Mouse (Mus musculus) heart, adult 18-20 months (tissue): ENCODE data around the gene Tmem88. TPM values are rescaled to one million over a fixed set of nuclear protein-coding genes. Genes with fewer than 3 reads are reported as not detected.

Source experiments
- DNase-seq, 2 experiments: peaks; one replicate each; pipeline ENCODE4 v3.0.0; 2021 to 2022; ENCODE audit warnings: mixed read lengths in 1 of 2
- total RNA-seq, 2 experiments: library from RNA; stranded (reverse); gene quantifications; 2 replicates each; pipeline ENCODE4 v1.2.3; 2021

Gene Tmem88
- total RNA-seq, 2 experiments from 2014 or later: 10.3 to 14.3 TPM

DNA sequence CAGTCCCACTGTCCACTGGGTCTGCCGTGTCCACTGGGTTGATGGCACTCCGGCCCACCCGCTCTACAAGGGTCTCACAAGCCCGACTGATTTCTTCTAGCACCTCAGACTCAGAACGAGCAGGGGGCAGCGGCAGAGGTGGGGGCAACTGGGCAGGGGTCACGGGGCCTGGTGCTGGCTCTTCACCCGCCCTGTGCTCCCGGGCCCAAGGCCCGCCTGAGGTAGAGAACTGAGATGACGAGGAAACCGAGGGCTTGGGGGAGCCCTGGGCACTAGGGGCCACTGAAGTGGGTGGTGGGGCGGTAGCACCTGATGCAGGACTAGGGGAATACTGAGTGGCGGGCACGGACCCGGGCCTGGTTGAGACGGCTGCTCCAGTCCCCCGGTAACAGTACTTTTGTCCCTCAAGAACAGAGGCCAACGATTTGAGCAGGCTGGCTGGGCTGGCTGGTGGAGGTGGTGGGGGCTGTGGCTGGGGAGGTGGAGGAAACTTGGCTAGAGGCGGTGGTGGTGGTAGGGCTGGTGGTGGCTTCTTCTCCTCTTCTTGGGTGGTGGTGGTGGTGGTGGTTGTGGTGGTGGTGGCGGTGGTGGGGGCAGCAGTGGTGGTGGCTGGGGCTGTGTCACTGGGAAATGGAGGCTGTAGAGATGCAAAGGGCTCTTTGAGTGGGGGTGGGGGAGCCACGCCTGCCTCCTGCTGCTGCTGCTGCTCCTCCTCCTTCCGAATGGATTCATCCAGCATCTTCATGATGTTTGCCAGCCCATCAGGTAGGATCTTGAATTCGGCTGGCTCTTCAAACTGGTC is 6.8 kb upstream of the Tmem88 start:
- no peak for DNase-seq

DNA sequence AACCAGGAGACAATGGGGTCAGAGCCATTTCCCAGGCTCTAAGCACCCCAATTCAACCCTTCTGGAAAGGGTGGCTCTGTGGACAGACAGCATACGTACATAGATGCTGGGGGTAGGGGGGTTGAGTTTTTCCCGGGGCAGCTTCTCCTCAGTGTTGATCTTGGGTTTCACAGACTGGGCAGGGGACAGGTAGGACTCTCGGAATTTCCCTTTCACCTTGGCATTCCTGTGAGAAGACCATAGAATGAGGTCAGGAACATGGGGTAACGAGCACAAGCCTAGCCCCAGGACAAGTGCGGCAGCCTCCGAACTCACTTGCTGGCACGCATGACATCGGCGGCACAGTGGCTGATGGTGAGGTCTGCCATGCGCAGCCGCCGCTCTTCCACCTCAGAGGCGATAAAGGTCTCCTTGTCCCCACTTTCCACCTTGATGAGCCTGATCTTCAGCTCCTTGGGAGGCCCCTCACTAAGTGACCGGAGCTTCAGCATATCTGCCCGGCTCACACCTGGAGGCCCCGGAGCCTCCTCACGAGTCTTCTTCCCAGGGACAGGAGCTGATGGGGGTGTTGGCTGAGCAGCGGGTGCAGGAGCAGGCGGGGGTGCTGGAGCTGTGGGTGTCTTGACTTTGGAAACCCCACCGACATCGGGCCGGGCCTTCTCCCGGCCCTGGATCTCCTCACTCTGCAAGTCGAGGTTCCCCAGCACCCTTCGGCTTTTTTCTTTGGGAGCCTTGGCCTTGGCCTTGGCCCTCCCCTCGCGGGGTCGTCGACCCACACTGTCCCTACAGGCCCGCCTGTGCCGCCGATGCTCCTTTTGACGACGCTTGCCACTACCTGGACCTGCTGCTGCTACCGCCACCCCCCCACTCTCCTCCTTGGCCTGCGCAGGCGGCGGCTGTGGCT is 5.9 kb upstream of the Tmem88 start:
- no peak for DNase-seq

DNA sequence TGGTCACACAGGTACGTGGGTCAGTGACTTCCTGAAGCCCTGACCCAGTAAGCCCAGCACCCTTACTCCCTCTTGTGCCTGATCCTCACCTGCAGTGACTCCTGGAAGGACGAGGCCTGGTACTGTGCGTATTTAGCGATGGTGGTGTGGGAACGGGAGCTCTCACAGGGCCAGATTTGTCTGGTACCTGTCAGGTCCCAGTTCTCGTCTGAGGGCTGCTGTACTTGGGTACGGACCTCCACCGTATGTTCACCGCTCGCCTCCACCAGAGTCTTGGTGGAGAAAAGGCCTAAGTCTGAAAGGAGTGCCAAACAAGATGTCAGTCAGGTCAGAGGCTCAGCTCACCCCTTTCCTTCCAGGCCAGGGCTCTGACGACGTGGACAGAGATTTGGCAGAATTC is 4.0 kb upstream of the Tmem88 start:
- DNase-seq: no peak

DNA sequence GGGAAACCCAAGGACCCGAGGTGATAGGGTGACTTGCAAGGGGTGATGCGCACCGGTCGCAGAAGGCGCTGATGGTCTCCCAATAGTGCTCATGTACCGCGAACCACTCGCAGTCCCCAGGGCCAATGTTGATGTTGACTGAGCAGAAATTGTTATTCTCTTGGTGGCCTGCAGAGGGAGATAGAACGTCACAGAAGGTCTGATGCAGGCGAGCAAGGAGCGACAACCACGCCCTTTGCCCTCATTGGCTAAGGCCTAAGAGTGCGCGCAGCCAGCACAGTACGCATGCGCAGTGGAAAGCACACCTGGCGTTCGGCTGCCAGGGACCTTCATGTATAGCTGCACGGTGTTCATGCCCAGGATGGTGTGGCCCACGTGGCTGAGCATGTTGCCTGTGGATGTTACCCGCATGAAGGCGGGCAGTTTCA is 3.2 kb upstream of the Tmem88 start:
- peak; percentile 90 to 93 for DNase-seq

DNA sequence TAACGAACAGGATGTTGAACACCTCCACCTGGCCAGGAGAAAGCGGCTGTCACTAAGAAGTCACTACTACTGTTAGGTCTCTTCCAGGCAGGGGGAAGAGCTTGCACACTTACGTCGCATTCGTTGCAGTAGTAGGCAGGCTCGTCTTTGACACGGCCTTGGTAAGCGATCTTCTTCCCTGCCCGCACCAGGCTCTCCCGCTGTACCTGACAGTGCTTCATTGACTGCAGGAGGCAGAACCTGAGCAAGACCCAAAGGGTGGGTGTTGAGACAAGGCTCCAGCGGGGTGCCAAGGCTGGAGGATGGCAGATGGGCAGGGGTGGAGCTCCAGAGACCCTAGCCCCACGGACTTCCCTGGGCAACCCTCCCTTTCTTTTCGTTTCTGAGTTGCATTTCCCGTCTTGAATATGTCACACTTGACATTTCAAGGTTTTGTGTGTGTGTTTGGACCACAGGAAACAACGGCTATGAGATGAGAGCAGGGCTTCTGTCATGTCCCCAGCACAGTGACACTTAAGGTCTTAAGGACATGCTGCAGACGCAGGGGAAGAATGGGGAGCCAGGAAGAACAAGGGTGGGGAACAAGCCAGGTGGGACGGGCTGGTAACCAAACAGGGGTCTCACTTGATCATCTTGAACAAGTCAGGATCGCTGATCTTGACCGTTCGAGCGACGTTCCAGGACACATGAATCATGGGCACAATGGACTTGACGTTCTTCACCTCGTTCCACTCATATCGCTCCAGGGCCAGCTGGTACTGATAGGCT is 2.2 kb upstream of the Tmem88 start:
- peak in 1 of 2 experiments; percentile 33 for DNase-seq

DNA sequence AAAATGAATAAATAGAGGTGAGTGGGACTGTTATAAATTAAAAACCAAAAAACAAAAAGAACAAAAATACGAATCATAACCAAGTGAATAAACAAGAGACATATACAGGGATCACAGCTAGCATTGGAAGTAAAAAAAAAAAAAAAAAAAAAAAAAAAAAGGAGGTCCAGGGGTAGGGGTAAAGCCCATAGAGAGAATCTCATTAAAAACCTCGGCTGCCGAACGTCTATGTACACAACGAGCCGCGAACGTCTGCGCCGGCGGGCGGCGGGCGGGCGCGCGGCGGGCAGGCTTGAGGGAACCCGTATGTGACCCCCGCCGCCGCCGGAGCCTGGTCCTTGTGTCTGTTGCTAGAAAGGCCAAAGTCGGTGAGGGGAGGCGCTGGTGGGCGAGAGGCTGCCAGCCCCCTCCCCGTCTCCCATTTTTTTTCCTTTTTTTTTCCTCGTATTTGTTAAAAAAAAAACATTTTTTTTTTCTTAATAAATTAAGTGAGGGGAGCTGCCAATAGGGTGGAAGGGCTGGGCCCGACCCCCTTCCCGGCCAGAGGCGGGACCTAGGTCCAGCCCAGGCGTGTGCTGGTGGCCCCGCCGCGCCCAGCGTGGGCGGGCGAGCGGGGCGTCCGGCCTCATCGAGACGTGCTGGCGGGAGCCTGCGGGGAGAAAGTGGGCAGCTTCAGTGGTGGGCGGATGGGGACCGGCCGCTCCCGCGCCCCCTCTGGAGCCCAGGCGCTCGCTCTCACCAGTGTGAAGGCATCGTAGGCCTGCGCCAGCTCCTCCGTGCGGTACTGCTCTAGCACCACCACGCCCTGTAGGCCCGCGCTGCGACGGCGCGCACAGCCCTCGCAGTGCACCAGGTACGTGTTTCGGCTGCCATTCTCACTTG is 1.4 kb upstream of the Tmem88 start:
- DNase-seq: no peak

DNA sequence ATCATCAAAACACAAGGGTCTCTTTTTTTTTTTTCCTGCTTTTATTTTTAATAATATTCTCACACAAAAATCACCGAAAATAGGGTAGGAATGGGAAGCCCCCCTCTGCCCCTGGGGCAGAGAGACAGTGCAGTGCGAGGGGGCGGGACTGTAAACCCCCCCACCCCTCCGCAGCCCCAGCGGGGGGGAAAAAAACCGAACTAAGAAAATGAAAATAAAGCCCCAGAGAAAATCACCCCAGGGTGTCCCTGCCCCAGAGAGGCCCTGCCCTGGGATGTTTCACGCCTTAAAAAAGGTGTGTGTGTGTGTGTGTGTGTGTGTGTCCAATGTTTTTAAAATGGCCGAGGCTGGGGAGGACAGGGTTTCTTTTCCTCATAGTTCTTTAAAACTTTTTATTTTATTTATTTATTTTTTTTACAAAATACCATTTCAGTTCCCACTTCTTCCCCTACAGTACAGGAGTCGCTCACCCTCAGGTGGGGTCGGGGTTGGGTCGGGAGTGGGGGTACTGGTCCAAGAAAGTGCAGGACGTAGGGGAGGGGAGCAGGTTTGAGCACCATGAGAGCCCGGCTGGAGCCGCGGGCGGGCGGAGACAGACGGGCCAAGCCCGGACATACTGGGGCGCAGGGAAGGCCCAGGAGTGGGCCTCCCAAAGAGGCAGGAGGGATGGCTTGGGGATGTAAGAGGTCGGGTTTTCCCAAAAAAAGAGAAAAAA is 609 bp upstream of the Tmem88 start:
- peak in 1 of 2 experiments; percentile 22 for DNase-seq

DNA sequence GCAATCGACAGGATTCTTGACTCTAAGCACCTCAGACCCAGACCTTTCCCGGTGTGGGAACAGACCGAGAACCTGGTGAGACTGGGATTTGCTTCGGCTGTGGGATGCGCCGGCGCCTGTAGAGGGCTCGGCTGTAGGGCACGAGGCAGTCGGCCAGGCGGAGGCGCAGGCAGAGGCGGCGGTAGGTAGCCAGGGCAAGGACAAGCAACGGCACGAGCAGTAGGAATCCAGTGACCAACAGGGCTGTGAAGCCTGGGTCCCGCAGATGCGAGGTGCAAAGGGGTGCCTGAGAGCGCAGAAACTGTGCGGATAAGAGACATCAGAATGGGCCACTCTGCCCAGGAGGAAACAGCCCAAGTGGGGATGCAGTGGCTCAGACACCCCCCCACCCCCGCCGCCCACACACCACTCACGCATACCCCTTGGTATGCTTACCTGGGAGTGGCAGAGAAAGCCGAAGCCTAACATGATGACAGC is 415 bp downstream of the Tmem88 start:
- DNase-seq: peak in 1 of 2 experiments; percentile 33

DNA sequence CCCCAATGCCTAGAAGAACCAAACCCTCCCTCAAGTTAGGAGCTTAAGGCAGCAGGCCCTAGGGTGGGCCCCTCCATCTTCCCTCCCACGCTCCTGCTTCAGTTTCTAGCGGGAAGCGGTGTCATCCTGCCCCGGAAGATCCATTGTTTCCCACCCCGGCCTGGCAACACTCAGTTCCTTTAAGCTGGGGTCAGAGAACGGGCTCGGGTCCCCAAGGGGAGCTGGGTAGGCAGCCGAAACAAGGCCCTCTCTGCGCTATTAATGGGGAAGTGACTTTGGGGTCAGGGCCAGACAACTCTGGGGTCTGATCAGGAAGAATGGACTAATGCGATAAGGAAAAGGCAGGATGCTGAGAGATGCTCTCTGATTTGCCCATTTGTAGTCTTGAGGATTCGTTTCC is 1.3 kb downstream of the Tmem88 start:
- peak; percentile 70 to 91 for DNase-seq

DNA sequence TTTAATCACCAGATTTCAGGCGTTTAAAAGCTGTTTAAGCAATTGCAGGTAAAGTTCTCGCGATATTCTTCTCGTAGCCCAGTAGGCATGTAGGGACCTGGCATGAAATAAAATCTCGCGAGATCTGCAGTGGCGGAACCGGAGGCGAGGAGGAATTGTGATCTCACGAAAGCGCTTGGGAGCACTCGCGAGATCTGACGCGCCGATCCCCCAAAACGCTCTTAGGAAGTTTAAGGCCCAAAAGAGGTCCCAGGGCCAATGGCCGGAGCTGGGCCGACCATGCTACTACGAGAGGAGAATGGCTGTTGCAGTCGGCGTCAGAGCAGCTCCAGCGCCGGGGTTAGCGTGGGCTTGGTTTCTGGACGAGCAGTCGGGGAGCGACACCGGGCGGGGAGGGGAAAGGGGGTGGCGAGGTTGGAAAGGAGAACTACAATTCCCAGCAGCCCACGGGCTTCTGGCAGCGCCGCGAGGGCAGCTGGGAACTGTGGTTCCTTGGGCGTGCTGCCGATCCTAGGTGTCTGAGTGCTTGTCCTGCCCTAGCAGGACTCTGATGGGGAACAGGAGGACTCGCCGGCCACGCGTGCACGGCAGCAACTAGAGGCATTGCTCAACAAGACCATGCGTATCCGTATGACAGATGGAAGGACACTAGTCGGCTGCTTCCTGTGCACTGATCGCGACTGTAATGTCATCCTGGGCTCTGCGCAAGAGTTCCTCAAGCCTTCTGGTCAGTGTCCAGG is 2.2 kb downstream of the Tmem88 start:
- peak; percentile 98 to 99 for DNase-seq

DNA sequence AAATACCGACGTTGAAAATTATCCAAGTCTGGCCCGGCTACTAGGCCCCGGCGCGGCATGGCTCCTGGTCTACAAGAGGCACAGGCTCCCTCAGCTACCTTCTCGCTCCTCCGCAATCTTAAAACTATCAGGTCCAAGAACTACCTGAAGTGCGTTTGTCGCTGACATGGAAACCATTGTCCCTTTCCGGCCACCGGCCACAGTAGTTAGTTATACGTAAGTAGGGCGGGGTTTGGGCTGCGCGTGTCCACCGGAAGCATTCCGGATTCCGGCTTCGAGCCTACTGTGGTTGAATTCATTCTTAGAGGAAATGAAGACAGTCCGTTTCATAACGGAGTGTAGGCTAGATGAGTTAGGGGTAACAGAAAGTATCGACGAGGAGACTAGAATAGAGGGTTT is 2.8 kb downstream of the Tmem88 start, which contains the start of the genes Naa38 and Cyb5d1:
Naa38 (plus strand) TSS at position 253 of the 399 bp plus-strand sequence.
Cyb5d1 (minus strand) TSS at position 397 of the 399 bp plus-strand sequence.
- peak; percentile 94 to 95 for DNase-seq

DNA sequence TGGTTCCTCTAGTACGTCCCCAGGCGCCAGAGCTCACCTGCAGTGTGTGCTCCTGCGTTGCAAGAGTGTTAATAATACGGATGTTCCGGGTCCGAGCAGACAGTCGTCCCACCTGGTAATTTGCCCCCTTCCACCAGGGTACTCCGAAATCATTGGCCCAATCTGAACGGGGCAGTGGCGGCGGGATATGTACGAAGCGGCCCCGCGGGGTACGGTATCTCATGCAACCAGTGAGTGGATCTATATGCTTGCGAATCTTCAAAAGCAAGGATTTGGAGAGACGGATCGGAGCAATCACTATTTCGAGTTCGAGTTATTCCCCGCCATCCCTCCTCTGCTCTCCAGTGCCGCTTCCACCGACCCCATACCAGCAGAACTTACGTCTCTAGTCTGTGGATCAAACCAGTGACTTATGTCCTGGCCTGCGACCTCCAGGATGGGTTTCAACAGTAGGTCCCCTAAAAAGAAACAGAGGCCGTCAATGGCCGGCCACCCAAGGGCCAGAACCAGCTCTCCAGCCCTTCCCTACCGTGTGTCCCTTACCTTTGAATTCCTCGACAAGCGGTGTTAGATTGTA is 3.4 kb downstream of the Tmem88 start:
- DNase-seq: peak in 1 of 2 experiments; percentile 45

DNA sequence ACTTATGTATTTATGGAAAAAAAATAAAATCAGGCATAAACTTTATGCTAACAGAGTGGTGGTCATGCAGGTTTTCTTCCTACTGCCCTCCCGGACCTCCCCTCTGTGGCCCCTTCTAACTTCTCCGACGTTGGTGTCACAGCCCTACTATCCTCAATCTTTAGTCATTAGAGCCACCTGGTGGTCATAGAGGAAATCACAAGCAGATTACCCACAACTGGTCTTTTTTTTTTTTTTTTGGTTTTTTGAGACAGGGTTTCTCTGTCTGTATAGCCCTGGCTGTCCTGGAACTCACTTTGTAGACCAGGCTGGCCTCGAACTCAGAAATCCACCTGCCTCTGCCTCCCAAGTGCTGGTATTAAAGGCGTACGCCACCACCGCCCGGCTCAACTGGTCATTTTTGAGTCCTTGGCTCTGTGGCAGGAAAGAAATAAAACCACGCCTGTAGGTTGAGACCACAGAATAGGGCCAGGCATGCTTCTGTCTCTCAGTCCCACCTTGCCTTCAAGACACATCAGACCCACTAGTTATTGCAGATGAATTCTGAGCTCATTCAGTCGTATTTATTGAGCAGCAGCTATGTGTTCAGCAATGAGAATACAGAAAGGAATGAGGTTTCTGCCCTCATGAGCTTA is 7.5 kb downstream of the Tmem88 start:
- DNase-seq: peak; percentile 68 to 87

DNA sequence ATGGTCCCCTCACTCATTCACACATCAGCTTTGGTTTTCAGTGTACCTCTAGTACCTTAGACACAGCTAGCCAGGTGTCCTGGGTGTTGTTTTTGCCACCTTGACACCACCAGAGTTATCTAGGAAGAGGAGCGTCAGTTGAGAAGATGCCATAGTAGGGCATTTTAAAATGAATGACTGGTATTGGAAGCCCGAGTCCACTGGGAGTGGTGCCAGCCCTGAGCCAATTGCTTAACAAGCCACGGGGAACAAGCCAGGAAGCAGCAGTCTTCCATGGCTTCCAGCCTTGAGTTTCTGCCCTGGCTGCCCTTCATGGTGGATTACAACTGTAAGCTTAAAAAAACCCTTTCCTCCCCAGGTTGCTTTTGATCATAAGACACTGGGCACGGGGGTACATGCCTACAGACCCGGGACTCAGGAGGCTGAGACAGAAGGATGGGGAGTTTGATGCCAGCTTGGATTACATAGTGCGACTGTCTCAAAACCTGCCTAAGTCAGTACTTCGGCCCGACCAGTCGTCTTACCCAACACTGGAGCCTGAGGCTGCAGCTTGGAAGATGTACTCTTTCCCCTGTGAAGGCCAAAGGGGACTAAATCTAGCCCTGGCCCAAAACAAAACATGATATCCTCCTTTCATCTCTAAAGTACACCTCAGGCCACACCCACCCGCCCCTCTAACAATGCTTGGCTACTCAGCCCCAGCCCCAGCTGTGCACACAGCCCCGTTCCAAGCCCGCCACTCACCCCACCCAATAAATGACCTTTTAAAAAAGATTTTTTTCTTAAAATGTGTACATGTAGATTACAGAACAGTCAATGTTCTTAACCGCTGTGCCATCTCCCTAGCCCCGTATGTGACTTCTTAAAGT is 8.3 kb downstream of the Tmem88 start:
- DNase-seq: peak; percentile 42 to 49

DNA sequence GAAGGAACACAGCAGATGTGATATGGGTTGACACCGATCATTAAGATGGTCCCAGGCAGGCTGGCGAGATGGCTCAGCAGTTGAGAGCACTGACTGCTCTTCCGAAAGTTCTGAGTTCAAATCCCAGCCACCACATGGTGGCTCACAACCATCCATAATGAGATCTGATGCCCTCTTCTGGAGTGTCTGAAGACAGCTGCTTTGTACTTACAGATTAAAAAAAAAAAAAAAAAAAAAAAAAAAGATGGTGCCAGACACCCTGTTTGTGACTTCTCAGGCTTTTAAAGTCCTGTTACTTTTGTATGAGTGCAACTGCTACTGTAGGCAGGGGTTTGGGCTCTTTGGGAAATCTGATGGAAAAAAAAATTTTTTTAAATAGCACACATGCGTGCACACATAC is 9.4 kb downstream of the Tmem88 start:
- no peak for DNase-seq

DNA sequence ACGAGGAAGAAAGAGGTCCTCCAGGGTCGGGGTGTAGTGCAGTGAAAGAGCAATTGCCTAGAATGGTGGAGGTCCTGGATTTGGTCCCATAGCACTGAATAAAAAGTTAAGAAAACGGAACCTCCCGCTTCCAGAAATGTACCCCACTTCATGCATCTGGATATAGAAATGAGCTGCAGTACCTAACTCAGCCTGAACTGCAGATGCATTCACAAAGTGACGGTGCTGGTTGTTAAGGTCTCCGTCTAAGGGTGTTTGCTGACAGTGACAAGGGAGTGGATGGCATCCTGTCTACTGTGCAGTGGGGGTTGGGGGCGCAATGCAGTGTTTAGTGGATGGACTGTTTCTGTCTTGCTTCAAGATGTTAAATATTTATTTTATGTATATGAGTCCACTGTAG is 11.3 kb downstream of the Tmem88 start:
- no peak for DNase-seq

DNA sequence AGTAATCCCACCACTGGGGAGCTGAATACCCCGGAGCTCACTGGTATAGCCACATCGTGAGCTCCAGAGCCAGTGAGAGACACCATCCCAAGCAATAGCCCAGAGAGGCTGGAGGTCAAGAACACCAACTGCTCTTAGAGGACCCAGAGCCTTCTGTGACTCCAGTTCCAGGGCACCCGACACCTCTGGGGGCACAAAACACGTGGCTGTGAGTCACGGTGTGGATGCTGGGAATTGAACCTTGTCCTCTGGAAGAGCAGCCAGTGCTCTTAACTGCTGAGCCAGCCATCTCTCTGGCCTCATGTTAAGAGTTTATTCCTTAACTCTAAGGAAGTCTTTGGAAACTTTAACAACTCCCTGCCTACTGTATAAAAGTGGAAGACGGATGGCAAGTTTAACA is 13.1 kb downstream of the Tmem88 start:
- DNase-seq: no peak
